Mouse (Mus musculus): Measurements from ENCODE around the gene Gm21095.
"Not testable (repeated sequence)": the region's sequence is repeated elsewhere in the genome, so short reads cannot be mapped to it uniquely, and the experiment has no call there.

The Gm21095 gene

GRCm38 (mm10) chrY:84096979-84097378 lies at the start of gene Gm21095:
Gm21095 (plus strand) TSS chrY:84097279.
- DNase-seq (ENCODE audit: low spot score), result not testable (repeated sequence)
